Mouse (Mus musculus): ENCODE measurements around the gene Cotl1.

GRCm38 (mm10) chr8:119873181-119873580 is 32.8 kb upstream of the Cotl1 start:
- TF ChIP-seq CTCF (IDR thresholded peaks at IDR 0.05; ENCODE audit: borderline replicate concordance, insufficient read depth, low read depth, low read length), result no peak
- no peak for TF ChIP-seq POLR2A (IDR thresholded peaks at IDR 0.05; ENCODE audit: borderline replicate concordance, insufficient read depth, low read length)

All from cerebellum, adult 2 months (tissue).